Mouse (Mus musculus): ENCODE measurements around the gene Pcsk6.

GRCm38 (mm10) chr7:66091553-66091952, 230.0 kb downstream of the Pcsk6 start:
- TF ChIP-seq POLR2AphosphoS2 (IDR thresholded peaks at IDR 0.05; ENCODE audit: insufficient read length, low read depth) (peak; percentile 44), MYOD1 (IDR thresholded peaks at IDR 0.05; ENCODE audit: control insufficient read depth in 1 of 3, insufficient read length in 2 of 3, low read depth in 2 of 3) (no peak), E2F4 (IDR thresholded peaks at IDR 0.05; ENCODE audit: insufficient read depth) (no peak), MAX (IDR thresholded peaks at IDR 0.05; ENCODE audit: low read depth) (no peak), POLR2A (IDR thresholded peaks at IDR 0.05; ENCODE audit: insufficient read length, low read depth) (no peak), USF1 (IDR thresholded peaks at IDR 0.05; ENCODE audit: low read depth) (no peak)

All from myocyte (in vitro differentiated cells).